24 mouse cellular contexts compared by ENCODE assay signal in genomic region chr5:134147194-134147753, GRCm38 (mm10). TPM values are rescaled to one million over a fixed set of nuclear protein-coding genes. Genes with fewer than 3 reads are reported as not detected.
DNase-seq lines count a peak whose midpoint lies in the region; ATAC-seq and TF ChIP-seq lines count a peak whose summit lies in the region.
"Had no signal": no experiment of that assay in that cellular context is flagged by ENCODE, and none has a peak within 500 bp of the region (broad histone marks: within the 10 kb centered on the region; RNA-seq: fewer than 3 reads in every experiment).

No protein-coding gene starts in this region.

- no peaks in the 10 kb centered on the region for H3K27me3 ChIP-seq in embryonic facial prominence, embryonic 14.5 days (replicated peaks; ENCODE audit: control insufficient read depth, insufficient read depth, low read length)
- no peaks in the 10 kb centered on the region for H3K27me3 ChIP-seq in embryonic facial prominence, embryonic 10.5 days (replicated peaks; ENCODE audit: low read depth, poor library complexity, severe bottlenecking)
- no peaks in the 10 kb centered on the region for H3K27me3 ChIP-seq in lung, embryonic 15.5 days
- H3K27me3 ChIP-seq in myocyte (ENCODE audit: control insufficient read depth, insufficient read depth, insufficient read length), result no peaks in the 10 kb centered on the region
- H3K27me3 ChIP-seq: limb, embryonic 13.5 days had no signal

- peak; percentile 19 for DNase-seq in embryonic facial prominence, embryonic 14.5 days (ENCODE audit: low spot score)
- no peak for DNase-seq in embryonic facial prominence, embryonic 10.5 days (ENCODE audit: low spot score)
- peak; percentile 27 to 32 for DNase-seq in heart, postnatal 10 days
- DNase-seq in heart, adult 8-10 months (ENCODE audit: low spot score), result no peak
- DNase-seq in urinary bladder, postnatal 14 days (ENCODE audit: low spot score), result no peak
- DNase-seq in ovary, postnatal 10 days (ENCODE audit: low spot score), result no peak
- DNase-seq: adrenal gland, postnatal 10 days; cerebellum, adult 11-12 months; cerebellum, postnatal 25 days; forebrain, postnatal 0 days; gastrocnemius, postnatal 14 days; kidney, adult 2 months; kidney, postnatal 14 days; layer of hippocampus, adult 9-11 months; right cerebral cortex, postnatal 25 days; thymus, postnatal 36 days had no signal

- H3K4me3 ChIP-seq in embryonic facial prominence, embryonic 14.5 days (ENCODE audit: low read depth, low read length), result no peak overlapping the region
- H3K4me3 ChIP-seq in embryonic facial prominence, embryonic 10.5 days, result no peak overlapping the region
- H3K4me3 ChIP-seq in lung, embryonic 15.5 days, result no peak overlapping the region
- H3K4me3 ChIP-seq in myocyte, result no peak overlapping the region
- H3K4me3 ChIP-seq: erythroblast, embryonic 14.5 days; limb, embryonic 13.5 days; megakaryocyte, embryonic 14.5 days had no signal

- no peaks in the 10 kb centered on the region for H3K4me1 ChIP-seq in embryonic facial prominence, embryonic 14.5 days (ENCODE audit: control insufficient read depth, insufficient read depth, low read length)
- H3K4me1 ChIP-seq in embryonic facial prominence, embryonic 10.5 days, result peaks cover 4% of the 10 kb centered on the region; the same call in 1 of the 2 replicates
- H3K4me1 ChIP-seq in lung, embryonic 15.5 days, result no peaks in the 10 kb centered on the region
- H3K4me1 ChIP-seq: limb, embryonic 13.5 days had no signal

- H3K79me2 ChIP-seq in myocyte (ENCODE audit: control insufficient read depth, insufficient read depth), result no peaks in the 10 kb centered on the region

- no peak overlapping the region for H3K27ac ChIP-seq in embryonic facial prominence, embryonic 14.5 days (replicated peaks; ENCODE audit: low read depth, low read length)
- no peak overlapping the region for H3K27ac ChIP-seq in embryonic facial prominence, embryonic 10.5 days (replicated peaks)
- peak overlapping the region; percentile 20; the same call in 1 of the 2 replicates for H3K27ac ChIP-seq in lung, embryonic 15.5 days
- H3K27ac ChIP-seq: hindbrain, postnatal 0 days; limb, embryonic 13.5 days; liver, embryonic 14.5 days had no signal

- ATAC-seq in embryonic facial prominence, embryonic 14.5 days (ENCODE audit: low read depth), result no peak
- peak; percentile 58; the same call in 1 of the 2 replicates for ATAC-seq in lung, embryonic 15.5 days (ENCODE audit: borderline replicate concordance, extremely low read depth, low FRiP score, low TSS enrichment)
- ATAC-seq: forebrain, postnatal 0 days; hindbrain, postnatal 0 days; midbrain, embryonic 16.5 days had no signal

- no peak for TF ChIP-seq POLR2A in myocyte (IDR thresholded peaks at IDR 0.05; ENCODE audit: insufficient read length, low read depth)

- no peak overlapping the region for H3K4me2 ChIP-seq in embryonic facial prominence, embryonic 14.5 days (ENCODE audit: low read depth, low read length)
- H3K4me2 ChIP-seq in lung, embryonic 15.5 days, result no peak overlapping the region
- H3K4me2 ChIP-seq in myocyte (ENCODE audit: low read depth), result peak overlapping the region; percentile 1
- H3K4me2 ChIP-seq: limb, embryonic 13.5 days had no signal

- intact Hi-C loops in heart, postnatal 10 days (cut with DNase I), result no loop called here

- 80% methylated on average over 10 of the region's 10 CpGs for WGBS in embryonic facial prominence, embryonic 14.5 days
- 86% methylated on average over 10 of the region's 10 CpGs for WGBS in embryonic facial prominence, embryonic 10.5 days
- 64% methylated on average over 10 of the region's 10 CpGs for WGBS in lung, embryonic 15.5 days

- peaks cover 51% of the 10 kb centered on the region for H3K36me3 ChIP-seq in embryonic facial prominence, embryonic 14.5 days (ENCODE audit: control insufficient read depth, insufficient read depth, low read length)
- peaks cover 86% of the 10 kb centered on the region for H3K36me3 ChIP-seq in embryonic facial prominence, embryonic 10.5 days (replicated peaks)
- H3K36me3 ChIP-seq in lung, embryonic 15.5 days, result peaks cover 14% of the 10 kb centered on the region
- no peaks in the 10 kb centered on the region for H3K36me3 ChIP-seq in myocyte (ENCODE audit: control insufficient read depth, insufficient read depth)

- H3ac ChIP-seq in myocyte (ENCODE audit: control insufficient read depth, insufficient read length), result no peak overlapping the region

- H3K9ac ChIP-seq in embryonic facial prominence, embryonic 14.5 days (ENCODE audit: low read depth, low read length), result no peak overlapping the region
- no peak overlapping the region for H3K9ac ChIP-seq in lung, embryonic 15.5 days
- H3K9ac ChIP-seq: forebrain, postnatal 0 days; limb, embryonic 13.5 days; liver, embryonic 14.5 days had no signal

- H3K9me3 ChIP-seq in embryonic facial prominence, embryonic 14.5 days (ENCODE audit: control insufficient read depth, low read length), result 0 out of 2 replicates have a peak, but pooled peaks cover 3% of the 10 kb centered on the region
- 0 out of 2 replicates have a peak, but pooled peaks cover 7% of the 10 kb centered on the region for H3K9me3 ChIP-seq in embryonic facial prominence, embryonic 10.5 days
- H3K9me3 ChIP-seq in lung, embryonic 15.5 days, result no peaks in the 10 kb centered on the region

TF ChIP-seq in myocyte, 11 proteins besides CTCF, POLR2A, EP300 and RAD21:
- TF ChIP-seq TCF12 (IDR thresholded peaks at IDR 0.05; ENCODE audit: insufficient read depth, poor library complexity, severe bottlenecking) (no peak), USF1 (IDR thresholded peaks at IDR 0.05; ENCODE audit: low read depth) (no peak), POLR2AphosphoS2 (IDR thresholded peaks at IDR 0.05; ENCODE audit: insufficient read length, low read depth) (no peak), SRF (IDR thresholded peaks at IDR 0.05; ENCODE audit: control insufficient read depth, insufficient read length, low read depth) (no peak), REST (IDR thresholded peaks at IDR 0.05; ENCODE audit: insufficient read depth, insufficient read length) (no peak), MYOG (IDR thresholded peaks at IDR 0.05; ENCODE audit: control insufficient read depth in 1 of 3, insufficient read depth in 1 of 3, insufficient read length in 2 of 3, low read depth in 2 of 3) (no peak), TCF3 (IDR thresholded peaks at IDR 0.05; ENCODE audit: insufficient read length, low read depth) (no peak), MAX (IDR thresholded peaks at IDR 0.05; ENCODE audit: low read depth) (no peak)
TF ChIP-seq in myocyte: peak in this region for 0.

RNA-seq across cellular contexts. Expression of gene Rcc1l, which starts 29.3 kb away (rescaled TPM):
- polyA plus RNA-seq in embryonic facial prominence, embryonic 14.5 days (2014; fragmentation: Nextera tagmentation; extraction: Ambion mirVana), result 26.1 and 27.3 TPM in 2 replicates
- polyA plus RNA-seq in embryonic facial prominence, embryonic 10.5 days (2016; fragmentation: Nextera tagmentation; extraction: Ambion mirVana), result 41.9 and 42.1 TPM in 2 replicates
- total RNA-seq in heart, postnatal 10 days (2021), result 10 to 100 TPM; 25.3 to 29.2 TPM
- 10 to 100 TPM; 32.2 to 40.2 (median 33.8) TPM for total RNA-seq in heart, adult 8-10 months (2022)
- 30.2 and 30.3 TPM in 2 replicates for polyA plus RNA-seq in lung, embryonic 15.5 days (2015; fragmentation: Nextera tagmentation; extraction: Ambion mirVana)
- 16.9 TPM for polyA plus RNA-seq in myocyte (2012; fragmentation: generic; extraction: Trizol)

RNA-seq across cellular contexts. Expression of gene Gtf2ird2, which starts 36.5 kb away (rescaled TPM):
- 6.6 and 7.3 TPM in 2 replicates for polyA plus RNA-seq in embryonic facial prominence, embryonic 14.5 days (2014; fragmentation: Nextera tagmentation; extraction: Ambion mirVana)
- polyA plus RNA-seq in embryonic facial prominence, embryonic 10.5 days (2016; fragmentation: Nextera tagmentation; extraction: Ambion mirVana), result 8.1 and 8.5 TPM in 2 replicates
- total RNA-seq in heart, postnatal 10 days (2021), result 1 to 10 TPM; 7.4 to 7.7 TPM
- 1 to 10 TPM; 4.8 to 7.8 (median 5.8) TPM for total RNA-seq in heart, adult 8-10 months (2022)
- polyA plus RNA-seq in lung, embryonic 15.5 days (2015; fragmentation: Nextera tagmentation; extraction: Ambion mirVana), result 7.6 and 10.1 TPM in 2 replicates
- polyA plus RNA-seq in myocyte (2012; fragmentation: generic; extraction: Trizol), result 4.8 TPM

RNA-seq across cellular contexts. Expression of gene Castor2, which starts 47.8 kb away (rescaled TPM):
- polyA plus RNA-seq in embryonic facial prominence, embryonic 14.5 days (2014; fragmentation: Nextera tagmentation; extraction: Ambion mirVana), result 11.7 and 13.5 TPM in 2 replicates
- polyA plus RNA-seq in embryonic facial prominence, embryonic 10.5 days (2016; fragmentation: Nextera tagmentation; extraction: Ambion mirVana), result 7.6 and 8.9 TPM in 2 replicates
- total RNA-seq in heart, postnatal 10 days (2021), result 10 to 100 TPM; 21.4 to 23.4 TPM
- total RNA-seq in heart, adult 8-10 months (2022), result 10 to 100 TPM; 21.6 to 32.9 (median 25.9) TPM
- 3.3 and 3.7 TPM in 2 replicates for polyA plus RNA-seq in lung, embryonic 15.5 days (2015; fragmentation: Nextera tagmentation; extraction: Ambion mirVana)
- polyA plus RNA-seq in myocyte (2012; fragmentation: generic; extraction: Trizol), result 7.3 TPM

Comparison
In these comparisons a context has a peak if more than half of its experiments do, and no peak if none do; other contexts are left out.
1. DNase-seq: peak in embryonic facial prominence, embryonic 14.5 days (single experiment) and heart, postnatal 10 days (2 of 2); none in embryonic facial prominence, embryonic 10.5 days (single experiment), heart, adult 8-10 months (single experiment), urinary bladder, postnatal 14 days (single experiment) and ovary, postnatal 10 days (single experiment).